Mouse (Mus musculus): Measurements from ENCODE around the gene Coro1a. TPM values are rescaled to one million over a fixed set of nuclear protein-coding genes. Genes with fewer than 3 reads are reported as not detected.

Gene Coro1a
- polyA plus RNA-seq, 1 experiment from 2014 or later: 28.6 TPM

DNA sequence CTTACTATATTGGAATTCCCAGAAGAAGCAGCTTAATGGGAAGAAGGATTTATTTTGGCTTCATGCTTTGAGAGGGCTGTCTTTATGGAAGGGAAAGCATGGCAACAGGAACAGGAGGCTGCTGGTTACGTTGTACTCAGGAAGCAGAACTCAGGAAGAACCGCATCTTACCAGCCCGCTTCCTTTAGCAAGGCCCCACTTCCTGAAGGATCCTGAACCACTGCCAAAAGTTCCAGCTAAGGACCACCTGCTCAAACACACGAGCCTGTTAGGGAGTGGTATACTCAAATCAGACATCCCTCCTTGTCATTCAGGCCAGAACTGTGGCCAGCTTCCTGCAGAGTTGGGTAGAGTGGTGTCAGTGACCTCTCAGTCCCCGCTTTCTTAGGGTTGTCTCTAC is 39.1 kb downstream of the Coro1a start:
- Histone ChIP-seq H3K4me3 (ENCODE audit: low read depth, low read length) (no peak overlapping the region), H3K4me1 (ENCODE audit: control insufficient read depth, insufficient read depth, low read length) (no peaks in the 10 kb centered on the region), H3K4me2 (replicated peaks; ENCODE audit: low read depth, low read length) (no peak overlapping the region), H3K9me3 (ENCODE audit: control insufficient read depth, low read depth, low read length) (no peaks in the 10 kb centered on the region), H3K36me3 (ENCODE audit: control insufficient read depth, insufficient read depth, low read length) (peaks cover 40% of the 10 kb centered on the region), H3K9ac (replicated peaks; ENCODE audit: low read depth, low read length) (no peak overlapping the region), H3K27me3 (ENCODE audit: control insufficient read depth, insufficient read depth, low read length) (no peaks in the 10 kb centered on the region), H3K27ac (ENCODE audit: low read length) (no peak overlapping the region)
- ATAC-seq (ENCODE audit: insufficient number of reproducible peaks, insufficient read depth, low FRiP score, low read depth): no peak
- 71% methylated on average over 5 of the region's 5 CpGs for WGBS

DNA sequence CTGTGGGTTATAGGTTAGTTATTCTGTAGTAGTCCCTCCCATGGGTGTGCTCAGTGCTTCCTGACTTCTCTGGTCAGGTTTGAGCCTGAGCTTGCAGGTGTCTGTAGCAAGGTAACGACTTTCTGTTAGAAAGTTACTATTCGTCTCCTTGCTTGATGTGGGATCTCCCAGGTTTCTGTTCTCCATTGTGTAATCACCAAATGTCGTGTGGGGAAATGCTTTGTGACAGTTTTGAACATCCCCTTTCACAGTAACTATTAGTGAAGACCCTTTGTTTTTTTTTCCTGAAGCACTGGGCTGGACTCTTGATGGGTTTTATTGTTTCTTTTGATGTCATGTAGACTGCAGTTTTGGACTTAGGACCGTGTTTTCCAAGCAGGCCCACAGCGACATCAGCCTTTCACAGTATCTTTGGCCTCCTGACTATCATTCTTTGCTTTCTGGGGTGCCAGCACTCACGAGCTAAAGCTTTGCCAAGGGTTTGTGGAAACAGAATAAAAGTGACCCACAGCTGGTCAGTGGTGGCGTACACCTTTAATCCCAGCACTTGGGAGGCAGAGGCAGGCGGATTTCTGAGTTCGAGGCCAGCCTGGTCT is 40.0 kb downstream of the Coro1a start:
- H3K27me3 ChIP-seq (ENCODE audit: control insufficient read depth, insufficient read depth, low read length): no peaks in the 10 kb centered on the region
- H3K9ac ChIP-seq (replicated peaks; ENCODE audit: low read depth, low read length): no peak overlapping the region
- WGBS: 87% methylated on average over 9 of the region's 9 CpGs
- no peaks in the 10 kb centered on the region for H3K4me1 ChIP-seq (ENCODE audit: control insufficient read depth, insufficient read depth, low read length)
- H3K4me2 ChIP-seq (replicated peaks; ENCODE audit: low read depth, low read length): no peak overlapping the region
- H3K4me3 ChIP-seq (ENCODE audit: low read depth, low read length): no peak overlapping the region
- H3K36me3 ChIP-seq (ENCODE audit: control insufficient read depth, insufficient read depth, low read length): peaks cover 37% of the 10 kb centered on the region
- ATAC-seq (ENCODE audit: insufficient number of reproducible peaks, insufficient read depth, low FRiP score, low read depth): no peak
- no peak overlapping the region for H3K27ac ChIP-seq (ENCODE audit: low read length)
- no peaks in the 10 kb centered on the region for H3K9me3 ChIP-seq (ENCODE audit: control insufficient read depth, low read depth, low read length)

DNA sequence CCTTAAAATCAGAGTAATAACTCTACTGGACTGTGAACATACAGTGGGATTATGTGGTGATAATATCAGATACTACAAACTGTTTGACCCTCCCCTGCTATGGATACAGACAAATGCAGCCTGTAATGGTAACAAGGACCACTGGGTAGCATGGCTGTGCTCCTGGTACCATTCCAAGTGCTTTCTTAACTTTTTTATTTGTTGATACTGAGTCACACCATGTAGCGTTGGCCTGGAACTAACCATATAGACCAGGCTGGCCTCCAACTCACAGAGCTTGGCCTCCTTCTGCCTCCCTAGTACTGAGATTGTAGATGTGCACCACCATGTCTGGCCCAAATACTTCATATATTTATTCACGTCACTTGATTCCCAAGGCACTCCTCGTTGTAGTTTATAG is 42.3 kb downstream of the Coro1a start:
- 87% methylated on average over 3 of the region's 3 CpGs for WGBS
- ATAC-seq (ENCODE audit: insufficient number of reproducible peaks, insufficient read depth, low FRiP score, low read depth): no peak

DNA sequence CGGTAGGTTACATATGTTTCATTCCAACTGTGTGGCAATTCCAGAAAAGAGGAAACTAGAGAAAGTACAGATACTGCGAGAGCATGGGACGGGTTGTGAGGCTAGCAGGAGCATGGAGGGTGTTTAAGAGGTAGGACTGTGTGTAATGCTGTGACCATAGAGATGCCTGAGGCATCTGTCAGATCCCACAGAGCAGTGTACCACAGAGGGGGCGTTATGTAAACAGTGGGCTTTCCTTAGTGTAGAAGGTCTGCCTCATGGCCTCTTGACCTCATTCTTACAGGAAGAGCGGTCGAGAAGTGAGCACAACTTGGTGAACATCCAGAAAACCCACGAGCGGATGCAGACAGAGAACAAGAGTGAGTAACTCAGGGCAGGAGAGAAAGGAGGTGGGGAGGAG is 43.9 kb downstream of the Coro1a start:
- 52% methylated on average over 8 of the region's 8 CpGs for WGBS
- peaks cover 16% of the 10 kb centered on the region; the same call in 1 of the 2 replicates for H3K36me3 ChIP-seq (ENCODE audit: control insufficient read depth, insufficient read depth, low read length)
- H3K27me3 ChIP-seq (ENCODE audit: control insufficient read depth, insufficient read depth, low read length): no peaks in the 10 kb centered on the region
- no peak overlapping the region for H3K4me2 ChIP-seq (replicated peaks; ENCODE audit: low read depth, low read length)
- no peak overlapping the region for H3K4me3 ChIP-seq (ENCODE audit: low read depth, low read length)
- H3K9me3 ChIP-seq (ENCODE audit: control insufficient read depth, low read depth, low read length): no peaks in the 10 kb centered on the region
- no peaks in the 10 kb centered on the region for H3K4me1 ChIP-seq (ENCODE audit: control insufficient read depth, insufficient read depth, low read length)
- ATAC-seq (ENCODE audit: insufficient number of reproducible peaks, insufficient read depth, low FRiP score, low read depth): no peak
- H3K27ac ChIP-seq (ENCODE audit: low read length): no peak overlapping the region
- no peak overlapping the region for H3K9ac ChIP-seq (replicated peaks; ENCODE audit: low read depth, low read length)

More for the DNA sequence above, 42.3 kb downstream of the Coro1a start:
- H3K9me3 ChIP-seq (ENCODE audit: control insufficient read depth, low read depth, low read length): no peaks in the 10 kb centered on the region
- H3K27ac ChIP-seq (ENCODE audit: low read length): no peak overlapping the region
- no peaks in the 10 kb centered on the region for H3K4me1 ChIP-seq (ENCODE audit: control insufficient read depth, insufficient read depth, low read length)
- H3K27me3 ChIP-seq (ENCODE audit: control insufficient read depth, insufficient read depth, low read length): no peaks in the 10 kb centered on the region
- H3K36me3 ChIP-seq (ENCODE audit: control insufficient read depth, insufficient read depth, low read length): peaks cover 23% of the 10 kb centered on the region
- H3K4me2 ChIP-seq (replicated peaks; ENCODE audit: low read depth, low read length): no peak overlapping the region
- no peak overlapping the region for H3K4me3 ChIP-seq (ENCODE audit: low read depth, low read length)
- H3K9ac ChIP-seq (replicated peaks; ENCODE audit: low read depth, low read length): no peak overlapping the region

DNA sequence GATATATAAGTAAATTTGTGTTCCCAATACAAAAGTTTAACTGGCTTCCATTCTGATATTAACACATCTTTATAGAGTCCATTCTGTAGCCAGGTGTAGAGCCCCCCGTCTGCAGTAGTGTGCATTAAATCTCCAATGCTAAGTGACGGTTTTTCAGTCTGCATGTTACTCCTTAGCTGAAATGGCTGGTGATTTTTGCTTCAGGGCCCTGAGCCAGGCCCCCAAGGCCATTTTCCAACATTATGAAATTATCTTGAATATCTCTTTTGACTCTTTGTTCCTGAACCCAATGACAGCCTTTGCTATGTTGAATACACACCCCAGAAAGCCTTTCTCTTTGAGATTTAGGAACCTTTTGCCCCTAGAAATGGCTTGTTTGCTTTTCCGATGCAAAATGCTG is 47.8 kb downstream of the Coro1a start:
- no peak for ATAC-seq (ENCODE audit: insufficient number of reproducible peaks, insufficient read depth, low FRiP score, low read depth)
- no peaks in the 10 kb centered on the region for H3K9me3 ChIP-seq (ENCODE audit: control insufficient read depth, low read depth, low read length)

DNA sequence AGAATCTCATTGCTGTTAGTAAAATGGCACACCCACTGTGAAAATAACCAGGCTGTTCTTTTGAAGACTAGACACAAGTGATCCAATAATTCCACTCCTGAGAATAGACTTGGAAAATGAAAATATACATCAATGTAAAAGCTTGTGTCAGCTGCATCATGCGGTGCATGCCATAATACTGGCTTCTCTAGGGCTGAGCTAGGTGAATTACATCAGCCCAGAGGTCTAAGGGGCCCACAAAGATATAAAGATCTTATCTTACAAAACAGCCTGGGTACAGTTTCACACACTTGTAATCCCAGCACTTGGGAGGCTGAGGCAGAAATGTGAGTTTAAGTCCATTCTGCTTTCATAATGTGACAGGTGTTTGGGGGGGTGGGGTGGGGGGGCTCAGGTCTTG is 50.1 kb downstream of the Coro1a start:
- Histone ChIP-seq H3K4me1 (ENCODE audit: control insufficient read depth, insufficient read depth, low read length) (no peaks in the 10 kb centered on the region), H3K4me2 (replicated peaks; ENCODE audit: low read depth, low read length) (no peak overlapping the region), H3K36me3 (ENCODE audit: control insufficient read depth, insufficient read depth, low read length) (peaks cover 2% of the 10 kb centered on the region; the same call in 1 of the 2 replicates), H3K27ac (ENCODE audit: low read length) (no peak overlapping the region), H3K9me3 (ENCODE audit: control insufficient read depth, low read depth, low read length) (no peaks in the 10 kb centered on the region), H3K9ac (replicated peaks; ENCODE audit: low read depth, low read length) (no peak overlapping the region), H3K4me3 (ENCODE audit: low read depth, low read length) (no peak overlapping the region), H3K27me3 (ENCODE audit: control insufficient read depth, insufficient read depth, low read length) (no peaks in the 10 kb centered on the region)
- 97% methylated on average over 1 of the region's 1 CpGs for WGBS
- ATAC-seq (ENCODE audit: insufficient number of reproducible peaks, insufficient read depth, low FRiP score, low read depth): no peak

More for the DNA sequence above, 47.8 kb downstream of the Coro1a start:
- no peak overlapping the region for H3K27ac ChIP-seq (ENCODE audit: low read length)
- 86% methylated on average over 3 of the region's 3 CpGs for WGBS
- H3K27me3 ChIP-seq (ENCODE audit: control insufficient read depth, insufficient read depth, low read length): no peaks in the 10 kb centered on the region
- H3K36me3 ChIP-seq (ENCODE audit: control insufficient read depth, insufficient read depth, low read length): peaks cover 8% of the 10 kb centered on the region; the same call in 1 of the 2 replicates
- no peak overlapping the region for H3K4me2 ChIP-seq (replicated peaks; ENCODE audit: low read depth, low read length)
- no peak overlapping the region for H3K9ac ChIP-seq (replicated peaks; ENCODE audit: low read depth, low read length)
- H3K4me1 ChIP-seq (ENCODE audit: control insufficient read depth, insufficient read depth, low read length): no peaks in the 10 kb centered on the region
- no peak overlapping the region for H3K4me3 ChIP-seq (ENCODE audit: low read depth, low read length)

DNA sequence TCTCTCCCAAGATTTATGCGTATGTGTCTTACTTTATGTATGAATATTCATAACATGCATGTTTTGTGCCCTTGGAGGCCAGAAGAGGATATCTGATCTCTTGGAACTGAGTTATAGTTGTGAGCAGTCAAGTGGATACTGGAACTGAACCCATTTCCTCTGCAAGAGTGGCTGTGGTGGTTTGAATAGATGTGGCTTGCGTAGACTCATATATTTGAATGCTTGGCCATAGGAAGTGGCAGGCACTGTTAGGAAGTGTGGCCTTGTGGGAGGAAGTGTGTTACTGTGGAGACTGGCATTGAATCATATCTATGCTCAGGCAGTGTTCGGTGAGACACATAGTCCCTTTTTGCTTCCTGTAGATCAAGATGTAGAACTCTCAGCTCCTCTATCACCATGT is 51.9 kb downstream of the Coro1a start:
- no peak for ATAC-seq (ENCODE audit: insufficient number of reproducible peaks, insufficient read depth, low FRiP score, low read depth)
- Histone ChIP-seq H3K4me3 (ENCODE audit: low read depth, low read length) (no peak overlapping the region), H3K27me3 (ENCODE audit: control insufficient read depth, insufficient read depth, low read length) (no peaks in the 10 kb centered on the region), H3K4me1 (ENCODE audit: control insufficient read depth, insufficient read depth, low read length) (no peaks in the 10 kb centered on the region), H3K9me3 (ENCODE audit: control insufficient read depth, low read depth, low read length) (no peaks in the 10 kb centered on the region), H3K4me2 (replicated peaks; ENCODE audit: low read depth, low read length) (no peak overlapping the region), H3K9ac (replicated peaks; ENCODE audit: low read depth, low read length) (no peak overlapping the region), H3K36me3 (ENCODE audit: control insufficient read depth, insufficient read depth, low read length) (no peaks in the 10 kb centered on the region), H3K27ac (ENCODE audit: low read length) (no peak overlapping the region)
- 94% methylated on average over 3 of the region's 3 CpGs for WGBS

DNA sequence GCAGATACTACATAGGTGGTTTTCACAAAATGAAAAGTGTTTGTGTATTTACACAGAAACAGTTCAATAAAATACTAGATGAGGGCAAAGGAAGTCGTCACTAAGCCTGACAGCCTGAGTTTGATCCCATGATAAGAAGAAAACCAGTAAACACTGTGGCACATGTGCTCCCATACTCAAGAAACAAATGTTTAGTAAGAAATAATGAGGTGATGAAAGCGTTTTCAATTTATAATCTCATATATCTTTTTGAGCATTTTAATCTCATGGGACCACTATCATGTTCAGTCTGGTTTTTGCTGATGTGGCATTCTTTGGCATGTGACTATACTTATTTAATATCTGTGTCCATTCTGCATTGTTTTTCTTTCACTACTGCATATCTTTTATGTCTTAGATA is 53.6 kb downstream of the Coro1a start:
- ATAC-seq (ENCODE audit: insufficient number of reproducible peaks, insufficient read depth, low FRiP score, low read depth): no peak
- no peak overlapping the region for H3K27ac ChIP-seq (ENCODE audit: low read length)
- no peak overlapping the region for H3K4me3 ChIP-seq (ENCODE audit: low read depth, low read length)
- H3K4me1 ChIP-seq (ENCODE audit: control insufficient read depth, insufficient read depth, low read length): peaks cover 5% of the 10 kb centered on the region; the same call in 1 of the 2 replicates
- H3K9me3 ChIP-seq (ENCODE audit: control insufficient read depth, low read depth, low read length): no peaks in the 10 kb centered on the region
- H3K36me3 ChIP-seq (ENCODE audit: control insufficient read depth, insufficient read depth, low read length): no peaks in the 10 kb centered on the region
- no peak overlapping the region for H3K4me2 ChIP-seq (replicated peaks; ENCODE audit: low read depth, low read length)
- no peaks in the 10 kb centered on the region for H3K27me3 ChIP-seq (ENCODE audit: control insufficient read depth, insufficient read depth, low read length)
- 79% methylated on average over 2 of the region's 2 CpGs for WGBS
- H3K9ac ChIP-seq (replicated peaks; ENCODE audit: low read depth, low read length): no peak overlapping the region

DNA sequence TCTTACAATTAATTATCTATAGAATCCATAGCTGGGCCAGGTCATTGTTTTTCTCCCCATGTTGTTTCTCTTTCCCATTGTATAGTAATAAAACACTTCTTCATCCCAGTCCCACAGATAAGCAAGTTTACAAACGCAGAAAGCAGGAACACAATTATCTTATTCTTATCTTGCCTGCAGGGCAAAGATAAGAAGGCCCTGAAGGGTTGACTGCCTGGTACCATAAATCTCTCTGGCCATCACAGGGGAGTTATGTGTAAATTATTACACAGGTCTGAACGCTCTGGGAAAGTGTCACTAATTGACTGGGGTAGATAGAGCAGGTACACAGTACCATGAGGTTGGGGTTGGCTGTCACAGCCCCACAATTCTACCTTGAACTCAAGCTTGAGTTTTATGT is 56.7 kb downstream of the Coro1a start:
- Histone ChIP-seq H3K4me3 (ENCODE audit: low read depth, low read length) (no peak overlapping the region), H3K4me2 (replicated peaks; ENCODE audit: low read depth, low read length) (no peak overlapping the region), H3K9me3 (ENCODE audit: control insufficient read depth, low read depth, low read length) (no peaks in the 10 kb centered on the region), H3K36me3 (ENCODE audit: control insufficient read depth, insufficient read depth, low read length) (no peaks in the 10 kb centered on the region), H3K27me3 (ENCODE audit: control insufficient read depth, insufficient read depth, low read length) (no peaks in the 10 kb centered on the region), H3K27ac (ENCODE audit: low read length) (no peak overlapping the region), H3K4me1 (ENCODE audit: control insufficient read depth, insufficient read depth, low read length) (peaks cover 5% of the 10 kb centered on the region; the same call in 1 of the 2 replicates), H3K9ac (replicated peaks; ENCODE audit: low read depth, low read length) (no peak overlapping the region)
- 24% methylated on average over 2 of the region's 2 CpGs for WGBS
- ATAC-seq (ENCODE audit: insufficient number of reproducible peaks, insufficient read depth, low FRiP score, low read depth): no peak
